Mouse (Mus musculus) kidney, postnatal 0 days (tissue): ENCODE results near the gene Il1r2. TPM values are rescaled to one million over a fixed set of nuclear protein-coding genes. Genes with fewer than 3 reads are reported as not detected.

ENCODE experiments used
- ATAC-seq: fragments of 200-750 bp; cut with Nextera tagmentation; replicated peaks from 2 replicates; pipeline ENCODE4 v1.8.0; 2017; ENCODE audit warnings: low read depth, moderate number of reproducible peaks, moderate TSS enrichment, moderate library complexity; ENCODE audit not compliant: low FRiP score
- DNase-seq: peaks from one replicate; pipeline ENCODE4 v3.0.0-alpha.2; 2016; ENCODE audit warnings: low spot score
- H3K27ac ChIP-seq: fragments of 300-500 bp; sonication (generic); 2 replicates; pipeline ENCODE4 v1.5.1; 2014; ENCODE audit warnings: mild to moderate bottlenecking
- H3K27me3 ChIP-seq: fragments of 300-500 bp; sonication (generic); 2 replicates; pipeline ENCODE4 v1.6.1; 2014; ENCODE audit warnings: low read length, mixed read lengths; ENCODE audit not compliant: insufficient read depth
- H3K36me3 ChIP-seq: fragments of 300-500 bp; sonication (generic); 2 replicates; pipeline ENCODE4 v1.6.1; 2014; ENCODE audit warnings: low read length, mixed read lengths; ENCODE audit not compliant: insufficient read depth
- H3K4me1 ChIP-seq: fragments of 300-500 bp; sonication (generic); replicated peaks from 2 replicates; pipeline ENCODE4 v1.6.1; 2014; ENCODE audit warnings: antibody characterized with exemption, low read length, mixed read lengths; ENCODE audit not compliant: insufficient read depth
- H3K4me2 ChIP-seq: fragments of 300-500 bp; sonication (generic); 2 replicates; pipeline ENCODE4 v1.6.1; 2014; ENCODE audit warnings: mild to moderate bottlenecking, low read length, moderate library complexity, mixed read lengths
- H3K4me3 ChIP-seq: fragments of 300-500 bp; sonication (generic); replicated peaks from 2 replicates; pipeline ENCODE4 v1.5.1; 2014; ENCODE audit warnings: low read depth, low read length
- H3K9ac ChIP-seq: fragments of 300-500 bp; sonication (generic); 2 replicates; pipeline ENCODE4 v1.6.1; 2014; ENCODE audit warnings: low read depth, low read length
- H3K9me3 ChIP-seq: fragments of 300-500 bp; sonication (generic); replicated peaks from 2 replicates; pipeline ENCODE4 v1.6.1; 2016; ENCODE audit warnings: low read length, inconsistent platforms, mixed read lengths
- CTCF ChIP-seq: IDR thresholded peaks from 2 replicates; pipeline ENCODE4 v1.5.1; 2016; ENCODE audit warnings: antibody characterized with exemption, low read depth, mild to moderate bottlenecking, moderate library complexity
- WGBS: fragments of 180-500 bp; shearing (Covaris S2); extraction: QIAGEN DNeasy Blood & Tissue Kit; methylation state at CpG from one replicate; pipeline ENCODE4 v1.1.7; 2014; 5-methylcytosine and 5-hydroxymethylcytosine counted together
- polyA plus RNA-seq: library from polyadenylated mRNA; unstranded; fragments of >200 nt; fragmentation: Nextera tagmentation; extraction: Ambion mirVana; gene quantifications from 2 replicates; pipeline ENCODE4 v1.2.1, GENCODE M21; 2015

The Il1r2 gene
- 0.99 and 1.6 TPM in 2 replicates for polyA plus RNA-seq

- ATAC-seq (no peak), DNase-seq (no peak)
- no peak within 1 kb of the TSS for H3K9ac ChIP-seq
- no peak within 1 kb of the TSS for H3K27ac ChIP-seq
- no peak for TF ChIP-seq CTCF
- no peak within 1 kb of the TSS for H3K4me2 ChIP-seq
- H3K36me3 ChIP-seq = no peaks in the 10 kb centered on the region
- H3K27me3 ChIP-seq = no peaks in the 10 kb centered on the region
- H3K4me3 ChIP-seq = no peak within 1 kb of the TSS
- 88% methylated on average over 5 of the region's 5 CpGs for WGBS
- no peaks in the 10 kb centered on the region for H3K4me1 ChIP-seq
- H3K9me3 ChIP-seq = no peaks in the 10 kb centered on the region
Observed at GRCm38 (mm10) chr1:40073779-40074178, at the start of gene Il1r2. Gene Il1r2, plus strand, starts transcription at chr1:40074079.

- no peaks in the 10 kb centered on the region for H3K27me3 ChIP-seq
- ATAC-seq (no peak), DNase-seq (no peak)
- H3K9ac ChIP-seq = no peak overlapping the region
- no peak overlapping the region for H3K4me2 ChIP-seq
- no peaks in the 10 kb centered on the region for H3K9me3 ChIP-seq
- no peak overlapping the region for H3K4me3 ChIP-seq
- 77% methylated on average over 27 of the region's 27 CpGs for WGBS
- peaks cover 54% of the 10 kb centered on the region for H3K36me3 ChIP-seq
- no peaks in the 10 kb centered on the region for H3K4me1 ChIP-seq
- no peak overlapping the region for H3K27ac ChIP-seq
- TF ChIP-seq CTCF = no peak
Observed at GRCm38 (mm10) chr1:40024554-40025320, 49.1 kb upstream of the Il1r2 start.

- TF ChIP-seq CTCF = no peak
- 62% methylated on average over 5 of the region's 5 CpGs for WGBS
- ATAC-seq (no peak), DNase-seq (no peak)
- no peak overlapping the region for H3K4me3 ChIP-seq
- no peaks in the 10 kb centered on the region for H3K4me1 ChIP-seq
- H3K9me3 ChIP-seq = no peaks in the 10 kb centered on the region
- no peak overlapping the region for H3K4me2 ChIP-seq
- no peak overlapping the region for H3K9ac ChIP-seq
- H3K27me3 ChIP-seq = no peaks in the 10 kb centered on the region
- peaks cover 47% of the 10 kb centered on the region for H3K36me3 ChIP-seq
- H3K27ac ChIP-seq = no peak overlapping the region
Observed at GRCm38 (mm10) chr1:40025416-40025815, 48.5 kb upstream of the Il1r2 start.

GRCm38 (mm10) chr1:40027116-40027620 is 46.7 kb upstream of the Il1r2 start:
- ATAC-seq (0 out of 2 replicates have a peak, but pooled peaks have one; percentile 20), DNase-seq (no peak)
- Histone ChIP-seq H3K27ac (no peak overlapping the region), H3K36me3 (peaks cover 42% of the 10 kb centered on the region), H3K4me2 (no peak overlapping the region), H3K4me3 (no peak overlapping the region), H3K27me3 (no peaks in the 10 kb centered on the region), H3K4me1 (no peaks in the 10 kb centered on the region), H3K9ac (no peak overlapping the region), H3K9me3 (no peaks in the 10 kb centered on the region)
- no peak for TF ChIP-seq CTCF
- WGBS = 76% methylated on average over 7 of the region's 7 CpGs

- no peak for TF ChIP-seq CTCF
- H3K27ac ChIP-seq = no peak overlapping the region
- no peak for ATAC-seq
- no peaks in the 10 kb centered on the region for H3K27me3 ChIP-seq
- H3K36me3 ChIP-seq = peaks cover 31% of the 10 kb centered on the region
- no peaks in the 10 kb centered on the region for H3K9me3 ChIP-seq
- 88% methylated on average over 12 of the region's 12 CpGs for WGBS
- DNase-seq = no peak
- H3K9ac ChIP-seq = no peak overlapping the region
- H3K4me1 ChIP-seq = no peaks in the 10 kb centered on the region
- no peak overlapping the region for H3K4me2 ChIP-seq
- H3K4me3 ChIP-seq = no peak overlapping the region
Observed at GRCm38 (mm10) chr1:40028207-40028998, 45.5 kb upstream of the Il1r2 start.

GRCm38 (mm10) chr1:40029597-40029996 is 44.3 kb upstream of the Il1r2 start:
- Histone ChIP-seq H3K4me3 (no peak overlapping the region), H3K9ac (no peak overlapping the region), H3K4me1 (no peaks in the 10 kb centered on the region), H3K27ac (no peak overlapping the region), H3K27me3 (no peaks in the 10 kb centered on the region), H3K36me3 (peaks cover 19% of the 10 kb centered on the region), H3K4me2 (no peak overlapping the region), H3K9me3 (no peaks in the 10 kb centered on the region)
- DNase-seq (no peak), ATAC-seq (no peak)
- no peak for TF ChIP-seq CTCF
- WGBS = 85% methylated on average over 5 of the region's 5 CpGs
